Mouse (Mus musculus) layer of hippocampus, adult 18-20 months (tissue): Measurements from ENCODE around the gene Map7d2. TPM values are rescaled to one million over a fixed set of nuclear protein-coding genes. Genes with fewer than 3 reads are reported as not detected.

Source experiments
- DNase-seq, 2 experiments: peaks; one replicate each; pipeline ENCODE4 v3.0.0; 2022; ENCODE audit warnings: low spot score in 2 of 2
- total RNA-seq, 2 experiments: library from RNA; stranded (reverse); gene quantifications; 2 replicates each; pipeline ENCODE4 v1.2.3; 2021

The Map7d2 gene
- total RNA-seq, 2 experiments from 2014 or later, result 93.5 to 128 TPM

DNA sequence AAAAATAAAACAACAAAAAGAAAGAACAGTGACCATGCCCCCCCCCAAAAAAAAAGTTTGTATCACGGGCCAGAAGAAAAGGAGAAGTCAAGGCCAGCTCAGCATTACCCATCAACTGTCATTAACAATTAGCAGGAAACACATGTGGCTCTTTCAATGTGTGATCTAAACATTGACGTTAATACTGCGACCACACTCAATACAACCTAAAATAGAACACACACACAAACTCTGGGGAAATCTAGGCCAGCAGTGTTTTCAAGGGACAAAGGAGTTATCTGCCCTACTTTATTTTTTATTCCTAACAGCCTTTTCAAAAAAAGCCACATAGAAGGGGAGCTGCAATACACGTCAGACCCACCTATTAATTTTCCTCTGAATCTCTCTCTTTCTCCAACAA is 94.7 kb downstream of the Map7d2 start:
- no peak for DNase-seq

DNA sequence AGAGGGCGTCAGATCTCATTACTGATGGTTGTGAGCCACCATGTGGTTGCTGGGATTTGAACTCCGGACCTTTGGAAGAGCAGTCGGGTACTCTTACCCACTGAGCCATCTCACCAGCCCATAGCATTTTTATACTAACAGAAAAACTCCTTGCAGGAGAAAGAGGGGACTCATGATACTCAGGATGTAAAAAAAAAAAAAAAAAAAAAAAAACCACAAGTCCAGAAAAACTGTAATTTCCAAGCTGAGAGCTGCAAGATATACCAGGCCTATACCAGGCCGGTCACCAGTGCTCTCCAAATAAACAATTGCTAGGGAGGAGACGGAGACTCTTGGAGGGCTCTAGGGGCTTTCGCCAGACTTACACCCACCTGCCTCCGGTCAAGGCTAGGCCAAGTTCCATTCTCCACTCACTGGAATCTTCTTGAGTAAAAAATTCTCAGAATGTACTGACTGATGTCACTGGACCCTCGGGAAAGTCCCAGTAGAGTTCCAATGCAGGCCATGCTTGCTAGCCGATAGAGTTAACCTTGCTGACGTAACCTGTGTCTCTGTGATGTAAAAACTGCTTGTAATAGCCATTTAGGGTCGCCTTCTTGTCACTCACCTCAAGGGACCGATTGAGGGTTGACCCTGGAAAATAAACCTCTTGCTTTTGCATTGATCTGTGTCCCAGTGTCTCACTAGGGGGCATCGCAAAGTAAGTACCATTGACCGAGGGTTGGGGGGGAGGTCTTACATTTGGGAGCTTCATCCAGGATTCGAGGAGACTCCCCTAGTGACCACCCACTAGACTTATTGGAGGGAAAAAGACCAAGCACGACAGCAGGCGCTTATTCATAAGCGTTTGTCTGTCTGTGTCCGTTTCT is 95.7 kb downstream of the Map7d2 start:
- DNase-seq, result no peak

DNA sequence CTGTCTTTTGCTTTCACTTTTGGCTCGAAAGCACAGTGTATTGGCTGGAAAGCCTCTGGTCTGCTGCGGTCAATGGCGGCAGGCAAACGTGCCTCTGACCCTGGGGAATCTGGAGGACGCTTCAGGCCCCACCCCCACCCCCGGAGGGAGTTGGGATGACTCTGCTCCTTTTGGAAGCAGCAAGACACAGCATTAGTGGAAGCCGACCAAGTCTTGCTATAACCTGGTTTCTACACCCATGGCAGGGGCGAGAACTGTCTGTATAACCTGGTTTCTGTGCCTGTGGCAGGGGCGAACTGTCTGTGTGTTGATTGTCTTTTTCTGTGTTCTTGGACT is 96.3 kb downstream of the Map7d2 start:
- no peak for DNase-seq

DNA sequence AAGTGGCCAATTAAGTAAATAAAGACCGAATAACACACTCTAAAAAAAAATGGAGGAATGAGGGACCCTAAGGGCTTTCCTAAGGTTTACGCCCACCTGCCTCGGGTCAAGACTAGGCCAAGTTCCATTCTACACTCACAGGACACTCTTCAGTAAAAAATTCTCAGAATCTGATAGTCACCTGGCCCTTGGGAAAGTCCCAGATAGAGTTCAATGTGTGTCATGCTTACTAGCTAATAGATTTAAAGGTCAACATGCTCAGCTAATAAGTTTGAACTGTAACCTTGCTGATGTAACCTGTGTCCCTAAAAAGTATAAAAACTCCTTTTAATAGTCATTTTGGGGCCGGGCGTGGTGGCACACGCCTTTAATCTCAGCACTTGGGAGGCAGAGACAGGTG is 101.2 kb downstream of the Map7d2 start:
- no peak for DNase-seq

DNA sequence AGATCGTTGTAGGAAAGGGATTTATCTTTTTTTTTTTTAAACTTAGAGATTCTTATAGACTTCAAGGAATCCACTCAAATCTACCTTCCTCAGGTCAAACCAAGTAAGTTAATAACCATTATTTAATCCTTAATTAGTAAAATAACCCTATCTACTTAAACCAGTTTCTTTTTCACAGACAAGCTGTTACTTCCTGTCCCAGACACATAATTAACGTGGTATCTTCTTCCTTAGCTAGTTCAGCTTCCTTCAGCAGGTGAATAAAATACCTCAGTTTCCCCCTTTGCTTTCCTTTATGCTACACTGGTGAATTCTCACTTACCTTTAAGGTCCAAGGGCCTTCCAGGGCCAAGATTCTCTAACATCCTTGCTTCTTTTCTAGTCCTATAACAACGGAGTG is 107.4 kb downstream of the Map7d2 start:
- no peak for DNase-seq

DNA sequence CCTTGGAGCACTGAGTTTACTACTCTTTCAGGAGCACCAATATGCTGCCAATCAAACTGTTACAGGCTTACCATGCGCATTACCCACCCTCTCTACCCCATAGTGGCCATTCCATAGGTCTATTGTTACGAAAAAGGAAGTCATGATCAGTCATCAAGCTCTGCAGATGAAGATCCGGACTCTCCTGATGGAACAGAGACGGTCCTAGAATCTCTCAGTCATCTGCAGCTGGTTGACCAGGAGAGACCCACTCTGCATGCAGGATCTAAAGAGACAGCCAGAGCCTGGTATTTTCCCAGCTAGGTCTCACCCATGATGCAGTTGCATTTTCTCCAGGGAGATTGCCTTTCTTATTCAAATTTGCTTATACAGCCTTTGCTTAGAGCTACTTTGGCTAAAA is 108.3 kb downstream of the Map7d2 start:
- no peak for DNase-seq

DNA sequence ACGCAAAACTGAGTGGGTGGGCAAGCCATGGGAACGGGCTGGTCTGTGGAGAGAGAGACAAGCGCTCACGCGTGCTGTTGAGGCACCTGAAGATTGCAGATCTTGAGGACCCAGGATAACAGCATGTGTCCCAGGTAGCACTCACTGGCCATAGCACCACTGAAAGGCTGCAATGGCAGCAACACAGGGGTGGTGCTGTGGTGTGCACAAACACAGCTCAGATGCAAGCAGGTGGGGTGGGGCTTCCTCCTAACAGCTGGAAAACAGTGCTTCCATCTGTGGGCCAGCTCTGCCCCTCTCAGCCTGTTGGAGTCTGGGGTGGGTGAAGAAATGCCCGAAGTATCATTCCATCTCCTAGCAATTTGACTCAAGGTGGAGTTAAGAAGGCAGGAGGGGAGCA is 112.0 kb downstream of the Map7d2 start, which contains the start of gene Bclaf3:
Gene Bclaf3 (plus strand): TSS at position 301 of the 400 bp plus-strand sequence.
- no peak for DNase-seq

DNA sequence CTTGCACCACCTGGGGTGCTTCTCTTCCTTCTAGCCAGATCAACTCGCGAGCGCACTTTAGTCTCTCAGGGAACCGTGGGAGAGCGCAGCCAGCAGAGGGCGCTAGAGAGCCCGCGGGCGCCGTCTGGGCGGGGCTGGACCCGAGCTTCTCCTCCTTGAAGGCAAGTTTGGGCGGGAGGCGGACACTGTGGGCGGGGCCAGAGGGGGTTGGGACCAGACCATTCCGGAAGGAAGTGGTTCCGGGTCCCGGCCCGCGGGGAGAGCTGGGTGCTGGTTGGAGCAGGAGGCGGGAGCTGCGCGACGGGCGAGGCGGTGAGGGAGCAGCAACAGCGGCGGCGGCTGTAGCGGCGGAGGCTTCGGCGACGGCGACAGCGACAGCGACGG is 118.0 kb downstream of the Map7d2 start:
- peak; percentile 94 to 95 for DNase-seq

DNA sequence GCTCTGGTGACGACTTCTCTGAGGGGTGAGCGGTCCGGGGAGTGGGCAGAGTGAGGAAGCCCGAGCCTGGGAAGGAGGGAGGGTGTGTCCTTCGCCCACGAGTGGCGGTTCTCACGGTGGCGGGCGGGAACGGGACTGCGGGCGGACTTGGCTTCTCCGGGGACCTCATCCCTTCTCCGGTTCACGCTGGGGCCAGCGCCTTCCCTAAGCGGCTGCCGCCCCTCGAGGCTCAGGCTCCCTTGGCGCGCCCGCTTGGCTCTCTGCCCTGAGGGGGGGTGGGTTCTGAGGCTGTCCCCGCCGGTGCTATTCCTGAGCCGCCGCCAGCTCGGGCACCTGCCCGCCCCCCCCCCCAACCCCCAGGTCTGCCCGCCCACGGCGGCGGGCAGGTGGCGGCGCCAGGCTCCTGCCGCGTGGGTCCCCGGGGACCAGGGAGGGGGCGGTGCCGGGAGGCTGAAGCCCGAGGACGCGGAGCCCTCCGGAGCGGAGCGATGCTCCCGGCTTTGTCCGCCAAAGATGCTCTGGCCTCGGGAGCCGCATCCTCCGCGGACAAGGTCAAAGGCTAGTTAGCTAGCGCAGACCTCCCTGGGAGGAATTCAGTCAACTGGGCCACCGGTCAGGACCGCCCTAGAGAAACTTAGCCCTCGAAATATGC is 118.6 kb downstream of the Map7d2 start:
- peak in 1 of 2 experiments; percentile 2 for DNase-seq

DNA sequence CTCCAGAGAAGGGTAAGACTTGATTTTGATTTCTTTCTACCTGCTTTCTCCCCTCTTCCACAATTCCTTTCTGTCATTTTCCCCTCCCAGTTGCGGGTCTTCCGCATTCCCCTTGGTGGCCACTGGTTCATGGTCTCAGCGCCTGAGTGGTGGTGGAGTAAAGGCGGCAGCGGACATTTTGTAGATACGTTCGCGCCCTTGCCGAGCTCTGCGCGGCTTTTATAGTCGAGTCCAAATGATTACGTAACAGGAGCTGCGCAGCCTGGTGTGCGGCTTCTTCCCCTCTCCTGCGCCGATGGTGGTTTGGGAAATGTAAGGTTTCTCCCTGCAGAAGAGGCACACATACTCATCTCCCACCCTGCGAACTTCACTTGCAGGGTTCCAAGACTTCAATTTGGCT is 127.6 kb downstream of the Map7d2 start:
- DNase-seq, result no peak

DNA sequence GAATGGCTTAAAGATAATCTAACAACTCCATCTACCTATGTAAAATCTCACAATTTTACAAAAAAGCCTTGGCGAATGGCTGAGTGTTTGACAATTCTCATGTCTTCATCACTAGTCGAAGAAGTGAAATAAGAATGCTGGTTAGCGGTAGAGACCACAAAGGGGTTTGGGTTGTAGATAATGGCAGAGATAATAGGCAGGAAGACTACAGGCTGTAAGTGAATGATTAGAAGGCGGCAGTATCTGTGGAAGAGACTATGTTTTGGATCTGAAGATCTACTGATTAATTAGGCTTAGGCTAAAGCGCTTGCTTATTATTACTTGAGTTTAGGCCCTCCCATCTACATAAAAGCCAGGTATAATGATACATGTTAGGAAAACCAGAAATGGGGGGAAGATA is 132.7 kb downstream of the Map7d2 start:
- no peak for DNase-seq

Other genes starting within 250 kb of the Map7d2 start
- gene Rps6ka3, start 204.3 kb upstream of the Map7d2 start, total RNA-seq, result 10 to 100 TPM; 25.0 to 25.7 TPM
- gene Eif1ax, start 42.4 kb upstream of the Map7d2 start, total RNA-seq, result 100 to 1,000 TPM; 128 to 134 TPM
- gene Bclaf3, start 112.1 kb downstream of the Map7d2 start, total RNA-seq, result 1 to 10 TPM; 7.8 to 9.3 TPM
- gene Sh3kbp1, start 212.7 kb downstream of the Map7d2 start, total RNA-seq, result 10 to 100 TPM; 35.9 to 37.9 TPM